ENCODE assay signal across 8 mouse cellular contexts in the genomic region with DNA sequence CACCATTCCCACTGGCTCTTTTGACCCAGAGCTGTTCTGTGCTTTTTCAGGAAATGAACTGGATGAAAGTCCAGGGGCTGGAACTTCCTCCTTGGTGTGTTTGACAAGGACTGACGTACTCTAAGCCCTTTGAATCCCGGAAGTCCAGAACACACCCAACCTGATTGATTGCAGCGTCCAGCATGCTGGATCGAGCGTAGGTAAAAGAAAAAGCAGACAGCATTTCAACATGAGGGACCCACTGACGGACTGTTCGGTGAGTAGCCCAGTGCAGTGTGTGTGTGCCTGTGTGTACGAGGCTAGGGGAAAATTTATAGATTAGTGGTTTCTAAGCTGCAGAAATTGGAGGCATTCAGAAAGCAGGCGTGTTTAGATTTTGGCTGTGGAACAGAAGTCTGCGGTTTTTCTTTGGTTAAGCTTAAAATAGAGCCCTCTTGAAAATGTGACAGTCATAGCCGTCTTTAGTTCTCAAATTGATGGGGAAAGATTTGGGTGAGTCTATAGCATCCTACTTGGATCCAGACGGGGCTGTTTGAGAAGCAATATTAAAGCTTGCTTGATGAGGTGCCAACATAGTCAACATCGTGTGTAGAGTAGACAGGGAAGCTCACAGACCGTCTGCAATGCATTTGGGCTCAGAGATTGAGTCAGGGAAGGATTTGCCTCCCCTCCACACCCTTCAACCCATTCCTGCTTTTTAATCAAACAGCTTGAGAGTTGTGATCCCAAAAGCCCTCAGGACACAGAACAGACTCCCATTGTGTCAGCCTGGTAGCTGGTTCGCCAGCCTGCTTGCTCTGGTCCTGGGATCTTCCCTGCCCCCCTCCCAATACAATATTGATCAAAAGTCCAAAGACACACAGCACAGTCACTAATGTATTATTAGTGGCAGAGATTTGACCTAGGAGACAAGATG. TPM values are rescaled to one million over a fixed set of nuclear protein-coding genes. Genes with fewer than 3 reads are reported as not detected.
DNase-seq lines count a peak whose midpoint lies in the region; ATAC-seq and TF ChIP-seq lines count a peak whose summit lies in the region.

A gene (plus strand): TSS at position 140 of the 916 bp plus-strand sequence.

- peak; percentile 69 for ATAC-seq in common myeloid progenitor, adult 5-6 weeks (replicated peaks; ENCODE audit: low read depth, poor library complexity, severe bottlenecking)
- peak; percentile 93 for ATAC-seq in intestine, postnatal 0 days

- H3K4me3 ChIP-seq in intestine, postnatal 0 days (ENCODE audit: low read depth, low read length), result peak within 1 kb of the TSS; percentile 44
- peak within 1 kb of the TSS; percentile 99 for H3K4me3 ChIP-seq in lung, adult 2 months (replicated peaks; ENCODE audit: extremely low read depth, low read depth, low read length)

- no peaks in the 10 kb centered on the region for H3K36me3 ChIP-seq in intestine, postnatal 0 days (ENCODE audit: control insufficient read depth, insufficient read depth)

- intact Hi-C loops in gastrocnemius, postnatal 36 days (cut with DNase I), result no loop called here

- H3K27ac ChIP-seq in intestine, postnatal 0 days (ENCODE audit: low read depth, low read length), result peak within 1 kb of the TSS; percentile 93

- peak within 1 kb of the TSS; percentile 61 for H3K4me2 ChIP-seq in intestine, postnatal 0 days (replicated peaks; ENCODE audit: low read depth)

- H3K9ac ChIP-seq in intestine, postnatal 0 days (ENCODE audit: low read depth, low read length), result peak within 1 kb of the TSS; percentile 61

- H3K4me1 ChIP-seq in intestine, postnatal 0 days (replicated peaks; ENCODE audit: control insufficient read depth, insufficient read depth, low read length), result 0 out of 2 replicates have a peak, but pooled peaks cover 13% of the 10 kb centered on the region
- H3K4me1 ChIP-seq in lung, adult 2 months (ENCODE audit: control insufficient read depth, insufficient read depth, low read length), result peaks cover 12% of the 10 kb centered on the region

- DNase-seq in embryo, embryonic 11 days, result peak; percentile 21
- no peak for DNase-seq in embryo, embryonic 9.5 days (ENCODE audit: extremely low spot score)
- DNase-seq in lung, adult 2 months, result peak; percentile 24
- DNase-seq in testis, postnatal 14 days (ENCODE audit: low spot score), result no peak
- DNase-seq in cerebellum, adult 11-12 months, result no peak
- DNase-seq in gastrocnemius, postnatal 36 days, result no peak

- TF ChIP-seq POLR2A in lung, adult 2 months (IDR thresholded peaks at IDR 0.05; ENCODE audit: borderline replicate concordance, extremely low read depth, low read depth, low read length), result peak; percentile 53; the same call in 1 of the 2 replicates

- no peaks in the 10 kb centered on the region for H3K9me3 ChIP-seq in intestine, postnatal 0 days (ENCODE audit: control insufficient read depth)

- WGBS in intestine, postnatal 0 days, result 9% methylated on average over 15 of the region's 15 CpGs
- WGBS in lung, adult 2 months, result 10% methylated on average over 15 of the region's 15 CpGs

- no peak for TF ChIP-seq CTCF in intestine, postnatal 0 days (IDR thresholded peaks at IDR 0.05; ENCODE audit: low read depth)
- TF ChIP-seq CTCF in lung, adult 2 months (IDR thresholded peaks at IDR 0.05; ENCODE audit: insufficient read depth, low read length), result no peak

- H3K27me3 ChIP-seq in intestine, postnatal 0 days (replicated peaks; ENCODE audit: control insufficient read depth, insufficient read depth, low read length), result no peaks in the 10 kb centered on the region

RNA-seq across cellular contexts. Expression of the gene that starts here (rescaled TPM):
- 4.4 and 4.6 TPM in 2 replicates for total RNA-seq in common myeloid progenitor, adult 5-6 weeks (2017)
- polyA plus RNA-seq in intestine, postnatal 0 days (2015; fragmentation: Nextera tagmentation; extraction: Ambion mirVana), result 33.3 and 37.9 TPM in 2 replicates
- polyA plus RNA-seq in lung, adult 2 months (2012; rRNA removed), result 11.0 and 24.1 TPM in 2 replicates
- total RNA-seq in gastrocnemius, postnatal 36 days (2021), result 1 to 10 TPM; 1.3 to 2.3 TPM

Comparison
In these comparisons a context has a peak if more than half of its experiments do, and no peak if none do; other contexts are left out.
1. DNase-seq: peak in embryo, embryonic 11 days (single experiment) and lung, adult 2 months (single experiment); none in embryo, embryonic 9.5 days (single experiment), testis, postnatal 14 days (single experiment), cerebellum, adult 11-12 months (single experiment) and gastrocnemius, postnatal 36 days (0 of 2).